Mouse (Mus musculus) liver, adult 2 months (tissue): ENCODE data around the gene Acyp1.

Experiments
- CTCF ChIP-seq: fragments of 200-500 bp; IDR thresholded peaks from 2 replicates; pipeline ENCODE4 v1.5.1; 2011; ENCODE audit warnings: low read depth, low read length, control low read depth
- POLR2A ChIP-seq: fragments of 200-500 bp; IDR thresholded peaks from 2 replicates; pipeline ENCODE4 v1.6.1; 2011; ENCODE audit warnings: low read length, control low read depth; ENCODE audit not compliant: insufficient read depth; ENCODE audit errors: extremely low read depth

DNA sequence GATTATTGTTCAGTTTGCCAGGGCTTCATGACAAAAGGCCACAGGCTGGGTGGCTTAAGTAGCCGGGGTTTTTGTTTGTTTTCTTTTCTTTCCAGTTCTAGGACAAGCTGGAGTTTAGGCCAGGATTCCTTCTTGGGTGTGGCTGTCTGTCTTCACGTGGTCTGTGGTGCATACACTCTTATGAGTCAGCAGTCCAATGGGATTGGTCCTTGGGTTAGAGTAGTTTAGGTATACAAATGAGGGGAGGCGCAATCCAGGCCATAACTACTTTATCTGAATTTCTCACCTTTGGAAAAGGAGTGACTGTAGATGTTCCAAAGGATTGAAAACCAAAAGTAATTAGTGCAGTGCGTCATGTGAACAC is 16.4 kb downstream of the Acyp1 start:
- TF ChIP-seq CTCF (no peak), POLR2A (no peak)
